Mouse (Mus musculus) midbrain, embryonic 14.5 days (tissue): ENCODE data around the gene Hey2. TPM values are rescaled to one million over a fixed set of nuclear protein-coding genes. Genes with fewer than 3 reads are reported as not detected.

Experiments
- ATAC-seq: fragments of 200-750 bp; cut with Nextera tagmentation; 2 replicates; pipeline ENCODE4 v1.8.0; 2017; ENCODE audit warnings: moderate number of reproducible peaks, moderate library complexity; ENCODE audit not compliant: low FRiP score, low TSS enrichment
- DNase-seq: peaks from one replicate; pipeline ENCODE4 v3.0.0-alpha.2; 2015
- H3K27ac ChIP-seq: fragments of 300-500 bp; sonication (generic); replicated peaks from 2 replicates; pipeline ENCODE4 v1.5.1; 2014; ENCODE audit warnings: mild to moderate bottlenecking, low read depth, low read length, moderate library complexity
- H3K27me3 ChIP-seq: fragments of 300-500 bp; sonication (generic); 2 replicates; pipeline ENCODE4 v1.6.1; 2014; ENCODE audit warnings: low read length, control low read depth, mixed read lengths; ENCODE audit not compliant: control insufficient read depth, insufficient read depth
- H3K36me3 ChIP-seq: fragments of 300-500 bp; sonication (generic); 2 replicates; pipeline ENCODE4 v1.6.1; 2014; ENCODE audit warnings: low read length, control low read depth; ENCODE audit not compliant: control insufficient read depth, insufficient read depth
- H3K4me1 ChIP-seq: fragments of 300-500 bp; sonication (generic); 2 replicates; pipeline ENCODE4 v1.6.1; 2014; ENCODE audit warnings: mild to moderate bottlenecking, antibody characterized with exemption, low read length, control low read depth; ENCODE audit not compliant: control insufficient read depth, insufficient read depth
- H3K4me2 ChIP-seq: fragments of 300-500 bp; sonication (generic); 2 replicates; pipeline ENCODE4 v1.6.1; 2014; ENCODE audit warnings: mild to moderate bottlenecking, low read length, moderate library complexity
- H3K4me3 ChIP-seq: fragments of 300-500 bp; sonication (generic); replicated peaks from 2 replicates; pipeline ENCODE4 v1.5.1; 2014; ENCODE audit warnings: low read depth, low read length
- H3K9ac ChIP-seq: fragments of 300-500 bp; sonication (generic); replicated peaks from 2 replicates; pipeline ENCODE4 v1.6.1; 2014; ENCODE audit warnings: mild to moderate bottlenecking, low read length, moderate library complexity
- H3K9me3 ChIP-seq: fragments of 300-500 bp; sonication (generic); 2 replicates; pipeline ENCODE4 v1.6.1; 2016; ENCODE audit warnings: low read length, control low read depth, mixed read lengths; ENCODE audit not compliant: control insufficient read depth
- WGBS: fragments of 180-500 bp; shearing (Covaris S2); extraction: QIAGEN DNeasy Blood & Tissue Kit; methylation state at CpG from one replicate; pipeline ENCODE4 v1.1.7; 2014; 5-methylcytosine and 5-hydroxymethylcytosine counted together
- polyA plus RNA-seq: library from polyadenylated mRNA; unstranded; fragments of >200 nt; fragmentation: Nextera tagmentation; extraction: Ambion mirVana; gene quantifications from 2 replicates; pipeline ENCODE4 v1.2.1, GENCODE M21; 2014

Hey2 gene
- polyA plus RNA-seq, 1 experiment from 2014 or later: 2.5 TPM

DNA sequence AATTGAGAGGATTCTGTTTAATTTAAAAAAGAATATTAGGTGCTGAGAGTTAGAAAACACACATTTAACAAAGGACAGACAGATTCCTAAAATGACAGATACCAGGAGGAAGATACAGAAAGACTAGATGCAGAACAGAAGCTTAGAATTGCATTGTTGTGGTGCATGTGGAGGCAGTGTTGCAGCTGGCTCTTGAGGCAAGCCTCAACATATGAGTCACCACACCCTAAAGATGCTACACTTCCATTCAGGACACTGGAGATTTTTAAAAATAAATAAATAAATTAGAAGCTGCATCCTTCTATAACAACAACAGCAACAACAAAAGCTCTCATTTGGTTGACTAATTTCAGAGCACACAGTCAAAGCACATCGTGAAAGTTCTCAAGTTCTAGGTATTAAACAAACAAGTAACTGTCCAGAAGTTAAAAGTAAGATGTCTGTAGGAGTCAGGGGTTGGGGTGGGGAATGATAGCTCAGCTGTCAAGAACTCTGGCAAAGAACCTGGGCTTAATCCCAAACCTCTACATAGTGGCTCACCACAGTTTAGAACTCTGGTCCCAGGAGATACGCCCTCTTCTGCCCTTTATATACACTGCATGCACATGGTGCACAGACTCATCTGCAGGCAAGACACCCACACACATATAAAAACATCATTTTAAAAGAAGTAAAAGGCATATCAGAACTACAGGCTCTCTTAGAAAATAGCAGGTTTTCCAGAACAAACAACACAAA, 42.7 kb downstream of the Hey2 start:
- ATAC-seq (no peak), DNase-seq (no peak)
- H3K4me3 ChIP-seq: no peak overlapping the region
- H3K36me3 ChIP-seq: no peaks in the 10 kb centered on the region
- H3K9me3 ChIP-seq: no peaks in the 10 kb centered on the region
- H3K27me3 ChIP-seq: no peaks in the 10 kb centered on the region
- no peak overlapping the region for H3K9ac ChIP-seq
- H3K27ac ChIP-seq: no peak overlapping the region
- WGBS: 94% methylated on average over 2 of the region's 2 CpGs
- peaks cover 5% of the 10 kb centered on the region; the same call in 1 of the 2 replicates for H3K4me1 ChIP-seq
- no peak overlapping the region for H3K4me2 ChIP-seq

DNA sequence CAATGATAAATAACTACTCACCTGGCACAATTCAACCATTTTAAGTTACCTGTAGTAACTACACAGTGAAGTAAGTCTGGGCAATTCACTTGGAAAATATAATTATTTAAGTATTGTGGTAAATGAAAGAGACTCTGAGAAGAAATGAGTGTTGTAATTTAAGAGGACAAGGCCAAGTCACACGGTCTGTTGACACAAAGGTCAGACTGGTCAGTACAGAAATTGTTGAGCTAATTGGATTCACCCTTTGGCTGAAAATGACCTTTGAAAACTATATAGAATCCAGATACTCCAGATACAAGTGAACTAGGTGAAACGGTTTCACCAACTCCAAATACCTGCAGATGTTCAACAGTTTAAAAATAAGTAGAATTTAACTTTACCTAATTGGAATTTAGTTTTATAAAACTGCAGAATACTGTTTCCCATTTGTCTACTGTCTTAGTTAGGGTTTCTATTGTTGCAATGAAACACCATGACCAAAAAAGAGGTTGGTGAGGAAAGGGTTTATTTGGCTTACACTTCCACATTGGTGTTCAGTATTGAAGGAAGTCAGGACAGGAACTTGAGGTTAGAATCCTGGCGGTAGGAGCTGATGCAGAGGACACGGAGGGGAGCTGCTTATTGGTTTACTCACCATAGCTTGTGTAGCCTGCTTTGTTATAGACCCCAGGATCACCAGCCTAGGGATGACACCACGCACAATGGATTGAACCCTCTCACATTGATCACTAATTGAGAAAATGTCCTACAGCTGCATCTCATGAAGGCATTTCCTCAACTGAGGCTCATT, 45.9 kb downstream of the Hey2 start:
- no peak overlapping the region for H3K4me2 ChIP-seq
- H3K9me3 ChIP-seq: peaks cover 13% of the 10 kb centered on the region
- DNase-seq: no peak
- H3K27ac ChIP-seq: no peak overlapping the region
- no peaks in the 10 kb centered on the region for H3K36me3 ChIP-seq
- ATAC-seq: no peak
- H3K9ac ChIP-seq: no peak overlapping the region
- 95% methylated on average over 5 of the region's 5 CpGs for WGBS
- no peak overlapping the region for H3K4me3 ChIP-seq
- peaks cover 3% of the 10 kb centered on the region; the same call in 1 of the 2 replicates for H3K4me1 ChIP-seq
- no peaks in the 10 kb centered on the region for H3K27me3 ChIP-seq

DNA sequence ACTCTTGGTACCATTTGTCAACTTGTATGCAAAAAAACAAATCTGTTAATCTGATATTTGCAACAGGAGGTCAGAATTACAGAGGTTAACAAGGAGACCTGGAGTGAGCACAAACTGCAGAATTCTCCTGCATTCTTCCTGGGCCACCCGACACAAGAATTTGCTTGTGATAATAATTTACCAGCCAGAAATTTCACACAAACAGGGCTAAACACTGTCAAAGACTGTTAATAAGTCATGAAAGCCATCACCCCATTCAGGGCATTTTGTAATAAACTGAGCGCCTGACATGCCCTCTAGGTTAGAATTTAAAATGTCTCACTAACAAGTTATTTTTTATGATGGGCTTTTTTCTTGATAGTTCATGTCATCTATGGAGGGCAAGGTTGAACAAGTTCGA, 51.6 kb downstream of the Hey2 start:
- no peak overlapping the region for H3K4me3 ChIP-seq
- no peaks in the 10 kb centered on the region for H3K4me1 ChIP-seq
- H3K9ac ChIP-seq: no peak overlapping the region
- 95% methylated on average over 3 of the region's 3 CpGs for WGBS
- ATAC-seq (no peak), DNase-seq (no peak)
- H3K36me3 ChIP-seq: no peaks in the 10 kb centered on the region
- H3K27ac ChIP-seq: no peak overlapping the region
- H3K4me2 ChIP-seq: no peak overlapping the region
- H3K27me3 ChIP-seq: no peaks in the 10 kb centered on the region
- H3K9me3 ChIP-seq: peaks cover 13% of the 10 kb centered on the region

DNA sequence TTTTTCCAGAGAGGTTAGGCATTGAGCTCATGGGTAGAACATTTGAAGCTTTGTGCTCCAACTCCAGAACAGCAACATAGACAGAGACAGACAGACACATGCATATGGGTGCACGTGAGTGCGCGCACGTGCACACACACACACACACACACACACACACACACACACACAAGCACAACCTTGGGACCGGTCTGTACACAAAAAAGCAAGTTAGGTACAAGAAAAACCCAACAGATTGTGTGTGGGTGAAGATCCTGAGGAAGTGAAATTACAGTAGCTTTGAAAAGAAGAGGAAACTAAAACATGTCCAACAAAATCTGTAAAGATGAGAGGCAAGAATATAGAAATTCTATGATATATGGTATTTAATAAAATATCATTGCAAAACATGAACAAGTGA, 53.1 kb downstream of the Hey2 start:
- Histone ChIP-seq H3K36me3 (no peaks in the 10 kb centered on the region), H3K4me2 (no peak overlapping the region), H3K4me3 (no peak overlapping the region), H3K9ac (no peak overlapping the region), H3K27ac (no peak overlapping the region), H3K27me3 (no peaks in the 10 kb centered on the region), H3K4me1 (no peaks in the 10 kb centered on the region), H3K9me3 (peaks cover 11% of the 10 kb centered on the region)
- DNase-seq (no peak), ATAC-seq (no peak)
- WGBS: 96% methylated on average over 5 of the region's 5 CpGs

DNA sequence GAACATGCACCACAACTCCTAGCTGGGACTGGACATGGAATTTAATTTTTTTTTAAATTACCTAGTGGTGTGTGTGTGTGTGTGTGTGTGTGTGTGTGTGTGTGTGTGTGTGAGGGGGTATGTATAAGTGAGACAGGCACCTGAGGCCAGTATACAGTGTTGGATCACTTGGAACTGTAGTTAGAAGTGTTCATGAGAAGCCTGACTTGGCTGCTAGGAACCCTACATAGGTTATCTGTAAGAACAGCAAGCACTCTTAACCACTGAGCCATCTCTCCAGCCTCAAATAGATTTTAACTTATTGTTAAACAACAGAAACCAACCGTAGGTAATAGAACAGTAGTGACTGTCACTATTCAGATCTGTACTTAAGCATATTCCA, 54.3 kb downstream of the Hey2 start:
- Histone ChIP-seq H3K27me3 (no peaks in the 10 kb centered on the region), H3K9me3 (peaks cover 6% of the 10 kb centered on the region; the same call in 1 of the 2 replicates), H3K4me2 (no peak overlapping the region), H3K27ac (no peak overlapping the region), H3K4me1 (no peaks in the 10 kb centered on the region), H3K36me3 (no peaks in the 10 kb centered on the region), H3K9ac (no peak overlapping the region), H3K4me3 (no peak overlapping the region)
- DNase-seq: no peak
- 94% methylated on average over 1 of the region's 1 CpGs for WGBS
- no peak for ATAC-seq

DNA sequence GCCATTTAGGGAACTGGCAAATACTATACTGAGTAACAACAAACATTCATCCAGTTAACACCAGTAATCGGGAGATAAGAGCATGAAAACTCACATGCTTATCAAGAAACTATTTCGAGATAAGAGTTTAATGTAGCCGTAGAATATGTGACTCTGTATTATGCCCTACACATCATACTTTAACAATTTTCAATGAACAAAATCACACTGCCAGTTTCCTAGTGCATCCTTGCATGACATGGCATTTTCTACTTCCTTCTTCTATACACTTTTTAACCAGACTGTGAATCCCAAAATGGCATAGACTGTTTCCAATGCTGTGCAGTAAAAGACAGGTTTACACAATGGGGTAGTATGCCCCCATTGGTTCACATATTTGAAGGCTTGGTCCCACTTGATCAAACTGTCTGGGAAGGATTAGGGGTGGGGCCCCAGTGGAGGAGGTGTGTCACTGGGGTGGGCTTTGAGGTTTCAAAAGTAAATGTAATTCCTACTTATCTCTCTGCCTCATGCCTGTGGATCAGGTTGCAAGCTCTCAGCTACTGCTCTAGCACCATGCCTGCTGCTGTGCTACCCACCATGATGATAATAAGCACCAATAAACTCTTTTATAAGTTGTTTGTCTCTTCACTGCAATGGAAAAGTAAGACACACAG, 54.8 kb downstream of the Hey2 start:
- DNase-seq (no peak), ATAC-seq (no peak)
- H3K36me3 ChIP-seq: no peaks in the 10 kb centered on the region

DNA sequence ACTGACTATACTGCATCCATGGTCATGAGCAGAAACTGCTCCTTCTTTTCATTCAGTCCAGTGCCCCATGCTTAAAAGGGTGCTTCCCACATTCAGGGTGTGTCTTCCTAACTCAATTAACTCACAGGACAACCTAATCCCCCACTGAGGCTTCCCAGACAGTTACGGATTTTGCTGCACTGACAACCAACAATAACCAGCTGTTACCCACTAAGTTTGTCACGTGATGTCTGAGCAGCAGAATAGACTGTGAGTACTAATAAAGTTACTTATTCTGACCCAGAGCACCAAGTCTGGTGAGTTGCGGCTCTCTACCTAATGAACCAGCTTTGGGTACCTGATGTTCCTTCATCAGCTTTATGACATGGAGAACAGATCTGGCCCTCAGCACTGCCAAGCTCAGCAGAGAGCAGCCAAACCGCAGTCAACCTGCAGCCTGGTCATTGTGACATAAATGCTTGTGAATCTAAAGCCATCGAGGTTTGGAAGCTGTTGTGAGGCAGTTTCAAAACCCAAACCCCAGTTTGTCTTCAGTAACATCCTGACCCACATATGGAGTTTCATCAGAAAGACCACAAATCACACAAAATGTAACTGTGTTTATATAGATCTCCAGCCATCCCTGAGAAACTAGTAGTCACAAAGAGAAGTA, 56.4 kb downstream of the Hey2 start:
- H3K27ac ChIP-seq: no peak overlapping the region
- H3K9me3 ChIP-seq: no peaks in the 10 kb centered on the region
- ATAC-seq (no peak), DNase-seq (no peak)
- H3K4me2 ChIP-seq: no peak overlapping the region
- H3K9ac ChIP-seq: no peak overlapping the region
- no peaks in the 10 kb centered on the region for H3K27me3 ChIP-seq
- no peak overlapping the region for H3K4me3 ChIP-seq
- H3K36me3 ChIP-seq: no peaks in the 10 kb centered on the region
- H3K4me1 ChIP-seq: no peaks in the 10 kb centered on the region
- WGBS: 89% methylated on average over 5 of the region's 5 CpGs

More for the DNA sequence above, 54.8 kb downstream of the Hey2 start:
- H3K4me3 ChIP-seq: no peak overlapping the region
- 0 out of 2 replicates have a peak, but pooled peaks cover 3% of the 10 kb centered on the region for H3K9me3 ChIP-seq
- 93% methylated on average over 3 of the region's 3 CpGs for WGBS
- no peak overlapping the region for H3K9ac ChIP-seq
- no peaks in the 10 kb centered on the region for H3K27me3 ChIP-seq
- no peak overlapping the region for H3K4me2 ChIP-seq
- H3K4me1 ChIP-seq: no peaks in the 10 kb centered on the region
- no peak overlapping the region for H3K27ac ChIP-seq
